Mouse (Mus musculus): ENCODE data around the gene Dnajb2.

- TF ChIP-seq POLR2A (IDR thresholded peaks at IDR 0.05; ENCODE audit: borderline replicate concordance, extremely low read depth, low read depth, low read length) (no peak; the same call in 1 of the 2 replicates), CTCF (IDR thresholded peaks at IDR 0.05; ENCODE audit: insufficient read depth, low read length) (no peak)
Measured at GRCm38 (mm10) chr1:75218227-75219001, 17.8 kb upstream of the Dnajb2 start.

Data from lung, adult 2 months (tissue).